Mouse (Mus musculus) heart, postnatal 36 days (tissue): ENCODE measurements at regions not wholly inside any gene's neighbourhood (a gene's known extent, or its start where the extent isn't known, plus 50 kb on each side); places are given as distances from the start of the nearest gene placed in this dataset.

Source experiments
- DNase-seq, 2 experiments: peaks; one replicate each; pipeline ENCODE4 v3.0.0; 2021 to 2022
- intact Hi-C: fragments of 180-260 bp; cut with DNase I; formaldehyde crosslinking; loops from one replicate; pipeline ENCODE4 v1.15.1; 2025

GRCm38 (mm10) chr19:24622776-24623175 is 51.0 kb upstream of the Tmem252 start:
- intact Hi-C loops: loop anchor here (5.0 kb wide), 2 partner anchors 80 to 320 kb away; no protein-coding TSS in a partner anchor
- DNase-seq: no peak

DNA sequence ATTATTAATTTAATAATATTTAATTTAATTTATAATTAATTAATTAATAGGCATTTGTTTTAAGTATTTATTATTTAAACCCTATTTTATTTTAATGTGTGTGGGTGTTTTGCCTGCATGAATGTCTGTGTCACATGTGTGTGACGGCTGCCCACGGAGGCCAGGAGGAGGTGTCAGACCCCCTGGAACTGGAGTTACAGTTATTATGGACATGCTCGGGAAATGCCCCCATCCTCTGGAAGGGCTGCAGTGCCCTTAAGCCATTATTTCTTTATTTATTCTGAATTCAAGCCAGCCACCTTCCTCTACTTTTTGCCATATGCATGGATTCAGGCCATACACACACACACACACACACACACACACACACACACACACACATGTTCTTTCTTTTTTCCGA is 51.5 kb upstream of the Tmem252 start:
- no peak for DNase-seq
- intact Hi-C loops: loop anchor here (5.0 kb wide), 2 partner anchors 80 to 320 kb away; no protein-coding TSS in a partner anchor

- intact Hi-C loops: loop anchor here (1.0 to 5.0 kb wide), 4 partner anchors 81 to 319 kb away; no protein-coding TSS in a partner anchor
- peak; percentile 71 to 81 for DNase-seq
These were observed 52.1 kb upstream of the Tmem252 start for GRCm38 (mm10) chr19:24621610-24622220.

DNA sequence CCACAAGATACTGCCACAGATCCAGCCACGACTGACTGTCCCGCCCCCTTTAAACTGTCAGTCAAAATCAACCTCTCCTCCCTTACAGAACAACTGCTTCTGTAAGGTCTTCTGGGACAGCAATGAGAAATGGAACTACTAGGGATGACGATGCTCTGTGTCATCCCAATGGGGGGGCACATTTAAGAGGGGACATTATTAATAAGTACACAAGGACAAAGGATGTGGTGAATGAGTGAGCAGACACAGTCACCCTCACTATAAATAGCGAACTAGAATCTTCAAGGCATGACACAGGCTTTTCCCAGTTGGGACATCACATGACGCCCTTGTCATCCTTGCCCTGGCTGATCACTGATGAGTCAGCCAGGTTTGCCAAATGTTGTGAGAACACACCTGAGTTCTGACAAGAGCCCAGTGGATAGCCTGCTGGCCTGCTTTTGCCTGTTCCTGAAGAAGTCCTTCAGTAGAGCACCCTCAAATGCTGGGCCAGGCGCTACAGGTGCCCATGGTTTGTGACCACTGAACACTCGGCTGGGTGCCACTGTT is 58.0 kb upstream of the Tmem252 start:
- intact Hi-C loops: no loop called here
- DNase-seq: no peak

DNA sequence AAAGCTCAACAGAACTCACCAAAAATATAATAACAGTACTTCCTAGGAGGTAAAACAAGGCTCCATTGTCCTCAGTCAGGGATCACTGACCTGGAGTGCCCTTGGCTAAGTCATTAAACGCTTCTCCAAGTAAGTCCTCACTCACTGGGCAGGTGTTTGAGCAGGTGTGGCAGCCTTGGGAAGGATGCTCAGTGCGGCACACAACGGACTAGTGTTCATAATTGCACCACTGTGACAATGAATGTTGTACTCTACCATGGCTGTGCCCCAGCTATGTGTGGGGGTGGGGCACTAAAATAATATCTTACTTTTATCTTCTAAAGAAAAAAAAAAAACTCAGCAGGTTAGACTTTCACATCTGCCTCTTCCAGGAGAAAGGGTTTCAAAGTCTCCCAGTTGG is 52.2 kb upstream of the Pip5k1b start:
- intact Hi-C loops: no loop called here

GRCm38 (mm10) chr19:24606390-24606976 is 50.8 kb upstream of the Pip5k1b start:
- intact Hi-C loops: no loop called here

More for the DNA sequence above, 52.2 kb upstream of the Pip5k1b start:
- DNase-seq: no peak

More at GRCm38 (mm10) chr19:24606390-24606976, 50.8 kb upstream of the Pip5k1b start:
- DNase-seq: no peak
